Mouse (Mus musculus) urinary bladder, postnatal 25 days (tissue): ENCODE data around the gene Gm10160.
"Not testable (repeated sequence)": the region's sequence is repeated elsewhere in the genome, so short reads cannot be mapped to it uniquely, and the experiment has no call there.

Experiments
- DNase-seq: peaks from one replicate; pipeline ENCODE4 v3.0.0; 2022; ENCODE audit warnings: low spot score

Gm10160 gene

GRCm38 (mm10) chr7:81858236-81858635 lies 2.6 kb upstream of the Gm10160 start:
- DNase-seq: no peak

GRCm38 (mm10) chr7:81856221-81856620 lies 627 bp upstream of the Gm10160 start:
- DNase-seq: no peak

GRCm38 (mm10) chr7:81854568-81855307 lies 856 bp downstream of the Gm10160 start:
- no peak for DNase-seq

GRCm38 (mm10) chr7:81851706-81852105 lies 3.9 kb downstream of the Gm10160 start:
- DNase-seq: no peak

DNA sequence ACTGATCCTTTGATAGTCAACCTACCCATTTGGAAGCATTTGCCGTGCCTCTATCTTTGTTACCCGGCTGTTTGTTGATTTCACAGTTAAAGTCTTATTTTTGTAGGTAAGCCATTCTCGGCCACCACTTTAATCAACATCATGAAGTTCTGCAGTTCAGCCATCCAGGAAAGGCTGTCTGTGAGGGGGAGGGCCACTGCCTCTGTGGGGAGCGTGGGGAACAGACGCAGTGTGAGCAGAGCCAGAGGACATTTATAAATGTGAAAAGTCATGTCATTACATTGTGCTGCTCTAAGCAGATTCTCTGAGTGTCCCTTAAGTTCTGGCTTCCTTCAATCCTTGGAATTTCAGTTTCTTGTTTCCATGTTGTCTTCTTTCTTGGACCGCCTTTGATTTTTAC lies 5.4 kb downstream of the Gm10160 start:
- no peak for DNase-seq

- no peak for DNase-seq
Observed at GRCm38 (mm10) chr7:81849633-81850032, 6.0 kb downstream of the Gm10160 start.

DNA sequence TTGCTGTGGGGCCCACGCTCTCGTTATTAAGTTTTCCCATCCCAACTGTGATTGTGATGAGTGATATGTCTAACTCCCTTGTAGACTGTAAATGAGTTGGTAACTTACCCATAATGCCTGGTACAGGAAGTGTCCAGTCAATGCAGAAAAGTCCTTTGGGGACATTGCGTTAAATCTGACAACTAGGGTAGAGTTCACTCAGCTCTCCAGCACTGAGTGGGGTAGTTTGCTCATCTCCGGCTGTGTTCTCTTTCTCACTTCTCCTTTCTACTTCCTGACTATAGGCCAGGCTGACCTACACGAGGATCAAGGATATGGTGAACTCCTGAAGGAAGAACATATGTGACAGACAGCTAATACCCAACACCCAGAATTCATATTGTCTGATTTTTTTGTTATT lies 6.4 kb downstream of the Gm10160 start:
- DNase-seq: no peak

DNA sequence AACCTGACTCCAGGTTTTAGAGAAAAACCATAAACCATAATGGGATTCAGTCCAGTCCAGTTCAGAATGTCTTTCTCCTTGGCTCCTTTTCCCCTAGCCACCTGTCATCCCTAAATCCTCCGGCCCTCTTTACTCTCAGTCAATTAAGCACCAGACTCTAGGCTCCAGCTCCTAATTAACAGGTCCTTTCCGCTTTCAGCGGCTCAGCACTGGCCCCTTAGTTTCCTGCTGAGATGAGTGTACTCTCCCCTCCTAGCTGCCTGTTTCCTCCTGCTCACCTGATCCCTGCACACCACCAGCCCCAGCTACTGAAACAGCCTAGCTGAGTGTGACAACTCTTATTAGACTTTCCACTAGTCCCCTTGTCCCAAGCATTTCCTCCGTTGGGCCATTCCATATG lies 7.8 kb downstream of the Gm10160 start:
- no peak for DNase-seq

GRCm38 (mm10) chr7:81847010-81847409 lies 8.6 kb downstream of the Gm10160 start:
- no peak for DNase-seq

GRCm38 (mm10) chr7:81846008-81846407 lies 9.6 kb downstream of the Gm10160 start:
- no peak for DNase-seq

DNA sequence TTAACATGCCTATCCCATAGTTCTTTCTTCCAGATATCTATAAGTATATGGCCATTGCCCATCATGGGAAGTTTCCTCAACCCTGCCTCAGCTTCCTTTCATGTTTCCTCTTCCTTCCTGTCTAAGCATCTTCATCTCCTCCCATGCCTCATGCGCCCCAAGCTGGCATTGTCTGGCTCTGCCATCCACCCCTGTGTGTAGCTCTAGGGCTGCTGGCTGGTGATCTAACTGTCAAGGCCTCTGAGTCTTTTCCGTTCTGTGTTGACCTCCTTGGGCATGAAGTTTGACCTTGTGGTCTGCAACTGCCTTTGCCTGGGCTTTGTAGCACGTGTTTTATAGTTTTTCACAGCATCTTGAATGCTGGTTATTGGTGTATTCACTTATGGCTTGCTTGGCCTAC lies 10.3 kb downstream of the Gm10160 start:
- no peak for DNase-seq

DNA sequence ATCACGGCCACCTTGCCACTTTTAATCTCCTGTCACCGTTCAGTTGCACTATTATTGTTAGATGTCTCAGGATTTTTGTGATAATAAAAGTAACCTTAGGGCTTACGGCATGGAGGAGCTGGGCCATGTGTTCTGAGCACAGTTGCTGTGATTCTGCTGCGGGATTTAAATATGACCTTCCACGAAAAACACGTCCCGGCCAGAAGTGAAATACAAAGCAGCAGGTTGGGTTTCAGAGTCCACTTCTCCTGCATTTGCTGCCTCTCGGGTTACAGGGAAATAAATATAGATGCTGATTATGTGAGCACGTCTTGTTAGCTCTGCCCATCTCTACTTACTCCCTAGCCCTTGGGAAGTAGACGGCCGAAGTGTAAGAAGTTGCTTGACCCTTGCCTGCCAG lies 10.8 kb downstream of the Gm10160 start:
- DNase-seq: no peak

- no peak for DNase-seq
Observed at GRCm38 (mm10) chr7:81843903-81844302, 11.7 kb downstream of the Gm10160 start.

DNA sequence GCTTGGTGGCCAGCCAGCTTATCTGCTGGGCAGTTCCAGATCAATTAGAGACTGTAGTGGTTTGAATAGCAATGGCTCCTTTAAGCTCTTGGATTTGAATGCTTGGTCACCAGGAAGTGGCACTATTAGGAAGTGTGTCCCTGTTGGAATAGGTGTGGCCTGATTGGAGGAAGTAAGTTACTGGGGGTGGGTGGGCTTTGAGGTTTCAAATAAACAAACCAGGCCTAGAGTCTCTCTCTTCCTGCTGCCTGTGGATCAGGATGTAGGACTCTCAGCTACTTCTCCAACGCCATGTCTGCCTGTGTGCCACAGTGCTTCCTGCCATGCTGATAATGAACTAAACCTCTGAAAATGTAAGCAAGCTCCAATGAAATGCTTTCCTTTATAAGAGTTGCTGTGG lies 12.6 kb downstream of the Gm10160 start:
- DNase-seq: no peak

DNA sequence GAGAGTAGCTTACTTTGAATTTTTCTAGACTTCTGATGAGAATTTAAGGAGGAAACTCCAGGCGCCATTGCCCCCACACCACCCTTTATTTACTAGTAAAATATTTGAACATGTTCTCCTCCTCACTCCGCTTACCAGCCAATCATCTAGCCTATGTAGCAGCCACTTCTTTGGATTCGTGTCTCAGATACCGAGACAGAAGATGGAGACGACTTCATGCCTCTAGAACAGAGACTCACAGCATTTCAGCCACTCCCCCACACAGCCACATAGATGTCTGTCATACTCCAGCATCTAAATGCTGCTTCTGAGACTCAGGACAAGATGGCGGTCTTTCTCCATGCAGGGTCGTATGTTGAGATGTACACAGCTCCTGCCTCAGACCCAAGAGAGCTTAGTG lies 13.5 kb downstream of the Gm10160 start:
- no peak for DNase-seq

- no peak for DNase-seq
Observed at GRCm38 (mm10) chr7:81841439-81841838, 14.2 kb downstream of the Gm10160 start.

DNA sequence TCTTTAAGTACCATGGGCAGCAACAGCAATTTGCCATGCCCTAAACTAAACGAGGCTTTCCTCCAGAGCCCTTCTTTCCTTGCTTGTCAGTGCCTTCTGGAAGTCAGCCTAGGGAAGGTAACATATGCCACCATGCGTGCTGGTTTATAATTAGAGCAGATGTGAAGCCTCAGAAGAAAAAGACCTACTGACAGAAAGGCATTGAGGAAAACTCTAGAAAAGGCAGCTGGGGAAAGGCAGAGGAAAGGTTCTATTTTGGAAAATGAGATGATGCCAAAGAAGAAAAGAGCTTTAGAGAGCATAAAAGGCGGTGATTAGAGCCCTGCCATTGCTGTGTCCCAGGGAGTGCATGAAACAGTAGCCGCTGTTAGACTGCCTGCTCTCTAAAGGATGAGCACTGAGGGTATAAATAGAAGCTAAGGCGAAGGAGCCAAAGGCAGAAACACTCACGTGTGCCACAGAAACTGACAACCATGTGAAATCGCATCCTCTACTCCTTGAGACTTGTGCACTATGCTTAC lies 14.9 kb downstream of the Gm10160 start:
- no peak for DNase-seq

DNA sequence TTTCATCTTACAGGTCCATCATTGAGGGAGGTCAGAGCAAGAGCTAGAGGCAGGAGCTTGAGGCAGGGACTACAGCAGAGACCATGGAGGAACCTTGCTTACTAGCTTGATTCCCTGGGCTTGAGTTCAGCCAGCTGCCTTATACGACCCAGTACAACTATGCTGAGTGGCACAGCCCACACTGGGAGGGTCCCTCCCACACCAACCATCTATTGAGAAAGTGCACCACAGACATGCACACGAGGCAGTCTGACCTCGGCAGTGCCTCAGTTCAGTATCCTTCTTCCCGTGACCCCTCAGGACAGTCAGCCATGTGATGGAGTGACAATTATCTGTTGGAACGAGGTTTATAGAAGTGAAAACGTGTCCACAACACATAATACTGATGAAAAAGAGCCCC lies 15.8 kb downstream of the Gm10160 start:
- no peak for DNase-seq

GRCm38 (mm10) chr7:81837771-81838170 lies 17.8 kb downstream of the Gm10160 start:
- DNase-seq: not testable (repeated sequence)

- DNase-seq: no peak
Observed at GRCm38 (mm10) chr7:81835430-81835829, 20.2 kb downstream of the Gm10160 start.

GRCm38 (mm10) chr7:81834847-81835246 lies 20.7 kb downstream of the Gm10160 start:
- DNase-seq: no peak

DNA sequence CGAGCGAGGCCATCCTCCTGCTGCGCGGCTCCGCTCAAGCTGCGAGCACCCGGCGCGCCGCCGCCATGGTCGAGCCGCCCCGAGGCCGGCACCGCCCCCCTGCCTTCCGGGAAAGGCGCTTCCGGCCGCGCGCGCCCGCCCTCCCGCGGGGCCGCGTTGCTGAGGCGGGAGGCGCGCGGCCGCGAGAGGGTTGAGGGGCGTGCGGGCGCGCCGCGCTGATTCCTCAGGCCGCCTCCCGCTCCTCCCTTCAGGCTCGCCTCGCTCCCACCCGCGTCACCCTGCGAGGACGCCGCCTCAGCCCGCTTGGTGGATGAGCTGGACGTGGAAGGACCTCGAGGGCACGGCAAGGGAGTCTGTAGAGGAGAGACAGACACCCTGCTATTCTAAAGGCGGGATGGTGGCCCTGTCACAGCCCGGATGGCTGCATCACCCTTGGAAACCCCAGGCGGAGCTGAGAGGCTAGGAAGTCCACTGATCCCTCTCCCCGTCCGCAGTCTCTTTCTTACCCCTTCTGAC lies 26.2 kb downstream of the Gm10160 start, which contains the start of gene Btbd1:
Gene Btbd1 (minus strand): TSS at position 53 of the 516 bp plus-strand sequence.
- DNase-seq: peak; percentile 85

DNA sequence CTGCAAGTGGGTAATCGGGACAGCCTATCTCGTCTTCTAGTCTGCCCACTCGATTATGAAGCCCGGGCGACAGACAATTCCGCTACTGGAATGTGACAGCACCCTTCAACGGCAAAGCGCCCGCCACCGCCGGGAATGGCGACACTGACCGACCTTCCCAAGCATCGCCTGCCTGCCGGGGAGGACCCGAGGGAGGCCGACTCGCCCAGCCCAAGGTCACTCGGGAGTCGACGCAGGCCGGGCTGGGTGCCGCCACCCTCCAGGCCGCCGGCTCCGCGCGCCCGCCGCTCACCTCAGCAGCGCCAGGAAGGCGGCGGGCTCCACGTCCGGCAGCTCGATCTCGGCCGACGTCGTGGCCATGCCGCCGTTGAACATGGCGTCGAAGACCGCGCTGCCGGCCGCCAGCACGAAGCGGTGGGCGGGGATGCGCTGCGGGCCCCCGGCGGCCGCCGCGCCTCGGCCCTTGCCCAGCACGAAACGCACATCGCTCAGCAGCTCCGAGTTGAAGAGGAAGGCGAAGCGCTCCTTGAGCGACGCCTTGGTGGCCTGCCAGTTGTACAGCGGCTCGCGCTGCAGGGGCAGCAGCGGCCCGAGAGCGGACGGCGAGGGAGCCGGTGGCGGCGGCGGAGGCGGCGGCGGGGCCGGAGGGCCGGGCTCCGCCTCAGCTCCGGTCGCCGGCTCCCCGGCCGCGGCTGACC lies 26.8 kb downstream of the Gm10160 start:
- peak; percentile 41 for DNase-seq
